Mouse (Mus musculus) adrenal gland (tissue): ENCODE results near the gene Espn.

ENCODE experiments used
- intact Hi-C: fragments of 180-260 bp; cut with DNase I; formaldehyde crosslinking; loops from one replicate; pipeline ENCODE4 v1.15.1; 2025

Gene Espn

DNA sequence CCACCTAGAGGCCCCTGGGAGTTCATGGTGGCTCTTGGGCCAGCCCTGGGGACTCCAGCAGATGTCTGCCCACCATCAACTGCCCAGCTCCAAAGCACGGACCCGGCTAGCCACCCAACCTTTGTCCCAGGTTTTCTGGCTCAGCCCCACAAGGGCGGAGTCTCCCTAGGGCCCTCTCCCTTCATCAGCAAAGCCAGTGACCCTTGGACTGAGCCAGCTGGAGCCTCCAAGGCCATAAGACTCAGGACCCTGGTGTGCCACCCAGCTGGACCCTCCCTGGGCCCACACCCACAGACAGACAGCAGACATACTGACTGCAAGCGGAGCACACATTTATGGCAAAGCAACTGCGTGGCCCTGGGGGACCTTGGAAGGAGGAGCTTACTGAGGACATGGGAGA lies 23.4 kb downstream of the Espn start:
- intact Hi-C loops, result no loop called here

DNA sequence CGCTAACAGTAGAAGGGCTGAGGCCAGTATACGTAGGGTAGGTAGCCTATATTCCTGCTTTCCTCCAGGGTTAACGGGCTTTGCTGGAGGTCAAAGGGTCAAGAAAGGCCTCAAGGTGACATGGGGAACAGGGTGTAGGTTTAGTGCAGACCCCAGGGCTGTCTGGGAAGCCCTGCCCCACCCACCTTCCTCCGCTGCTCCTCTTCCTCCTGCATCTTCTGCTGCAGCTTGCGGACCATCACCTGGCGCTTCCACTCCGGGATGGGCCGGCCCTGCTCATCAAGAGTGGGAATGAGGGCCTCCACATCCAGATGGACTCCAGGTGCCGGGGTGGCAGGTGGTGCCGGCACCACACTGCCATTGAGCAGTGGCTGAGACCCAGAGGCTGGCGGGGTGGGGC lies 24.3 kb downstream of the Espn start:
- intact Hi-C loops, result no loop called here

DNA sequence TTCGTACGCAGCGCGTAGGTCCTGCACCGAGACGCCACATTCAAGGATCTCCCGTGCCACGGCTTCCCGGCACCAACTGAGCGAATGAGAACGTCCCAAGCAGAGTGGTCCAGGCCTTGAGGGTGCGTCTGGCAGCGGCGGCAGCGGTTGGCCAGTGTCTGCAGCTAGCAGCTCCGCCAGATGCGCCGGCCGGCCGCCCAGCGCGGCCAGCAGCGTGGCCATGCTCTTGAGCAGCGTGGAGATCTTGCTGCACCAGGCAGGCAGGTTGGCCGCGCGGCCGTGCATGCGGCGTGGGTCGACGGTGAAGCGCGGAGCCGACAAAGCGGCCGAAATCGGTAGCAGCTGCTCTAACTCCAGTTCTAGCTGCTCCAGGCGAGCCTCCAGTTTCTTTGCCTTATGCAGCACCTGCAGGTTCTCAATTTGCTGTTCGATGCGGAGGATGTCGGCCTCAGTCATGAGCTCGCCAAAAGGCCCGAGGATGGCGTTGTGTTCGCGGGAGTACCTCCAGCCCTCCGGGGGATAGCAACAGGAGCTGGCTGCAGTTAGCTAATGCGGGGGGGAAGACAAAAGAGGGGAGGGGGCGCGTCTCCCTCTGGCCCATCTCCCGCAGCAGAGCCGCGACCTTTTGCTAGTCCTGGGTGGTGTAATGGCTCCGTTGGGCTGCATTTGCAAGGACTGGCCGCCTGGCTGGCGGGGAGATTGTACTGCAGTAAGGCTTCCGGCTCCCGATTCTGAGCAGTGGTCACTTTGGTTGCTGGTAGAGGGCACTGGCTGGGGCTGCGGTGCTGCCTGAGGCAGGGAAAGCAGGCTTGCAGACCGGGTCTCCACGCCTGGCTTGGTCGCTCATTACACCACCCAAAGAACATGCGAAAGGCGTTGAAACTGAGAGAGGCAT lies 25.9 kb downstream of the Espn start:
- intact Hi-C loops, result no loop called here

DNA sequence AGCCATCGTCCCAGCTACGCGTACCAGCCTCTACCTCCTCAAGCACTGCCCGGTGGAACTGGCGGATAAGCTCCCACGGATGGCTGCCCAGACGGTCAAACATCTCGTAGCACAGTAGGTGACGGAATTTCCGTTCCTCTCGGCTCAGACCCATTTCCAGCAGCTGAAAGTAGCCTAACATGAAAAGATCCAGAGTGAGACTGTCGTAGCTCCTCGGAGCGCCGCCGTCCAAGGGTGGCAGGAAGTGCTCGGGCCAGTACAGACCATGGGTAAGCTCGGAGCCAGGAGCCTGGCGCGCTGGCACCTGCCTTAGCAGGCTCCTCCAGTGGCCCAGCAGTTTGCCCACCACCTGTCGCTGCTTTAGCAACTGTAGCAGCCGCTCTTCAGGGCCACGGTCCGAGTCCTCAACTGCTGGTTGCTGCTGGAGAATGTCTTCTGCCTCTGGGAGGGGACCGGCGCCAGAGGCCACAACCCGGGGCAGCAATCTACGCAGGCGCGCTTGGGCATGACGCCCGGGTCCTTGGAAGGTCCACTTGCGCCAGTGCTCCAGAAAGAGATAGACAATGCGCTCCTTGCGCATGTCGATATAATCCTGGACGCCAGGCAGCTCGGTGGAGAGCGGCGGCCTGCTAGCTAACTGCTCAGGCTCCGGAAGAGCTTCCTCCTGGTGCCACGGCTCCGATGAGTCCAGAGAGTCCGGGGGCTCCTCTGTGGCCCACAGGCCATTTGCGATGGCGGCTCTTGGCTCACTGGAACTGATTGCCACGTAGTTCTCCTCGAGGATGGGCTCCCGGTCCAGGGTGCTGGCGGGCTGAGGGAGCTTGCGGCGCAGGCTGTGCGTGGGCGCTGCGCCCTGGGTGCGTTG lies 26.8 kb downstream of the Espn start:
- intact Hi-C loops, result no loop called here

DNA sequence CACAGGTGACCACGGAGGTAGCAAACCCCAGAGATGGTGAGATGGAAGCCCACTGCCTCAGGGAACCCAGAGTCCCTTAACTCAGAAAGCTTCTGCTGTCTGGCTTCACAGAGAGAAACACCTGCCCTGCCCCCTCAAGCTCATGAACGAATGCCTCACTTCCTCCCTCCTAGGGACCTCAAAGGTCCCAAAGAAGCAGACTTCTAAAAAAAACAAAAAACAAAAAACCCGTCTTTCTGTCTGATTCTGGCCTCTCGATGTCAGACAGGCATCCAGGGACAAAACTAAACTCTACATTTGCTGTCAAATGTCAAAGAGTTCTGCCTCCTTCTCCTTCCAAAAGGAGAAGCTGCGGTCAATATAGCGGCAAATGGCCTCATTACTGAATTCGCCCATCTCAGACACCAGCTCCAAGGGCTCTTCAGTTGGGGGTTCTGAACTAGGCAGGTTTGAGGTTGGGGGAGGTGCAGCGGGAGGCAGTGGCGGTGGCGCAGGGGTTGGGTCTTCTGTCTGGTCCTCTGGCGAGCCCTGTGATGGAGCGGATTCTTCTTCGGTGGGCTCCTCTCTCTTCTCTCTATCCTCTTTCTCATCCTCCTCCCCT lies 27.7 kb downstream of the Espn start:
- intact Hi-C loops, result no loop called here

DNA sequence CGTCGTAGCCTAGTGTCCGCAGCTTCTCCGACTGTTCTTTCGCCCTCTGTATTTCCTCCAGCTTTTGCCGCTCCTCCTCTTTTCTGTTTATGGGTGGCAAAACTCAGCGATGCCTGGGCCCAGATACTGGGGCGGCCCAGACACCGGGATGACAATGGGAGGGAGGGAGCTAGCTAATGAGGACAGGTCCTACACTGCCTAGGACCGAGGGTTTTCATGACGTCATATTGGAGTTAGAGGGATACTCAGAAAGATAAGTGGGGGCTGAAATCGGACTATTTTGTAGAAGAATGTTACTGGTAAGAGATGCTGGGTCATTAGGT lies 31.0 kb downstream of the Espn start:
- intact Hi-C loops, result no loop called here

DNA sequence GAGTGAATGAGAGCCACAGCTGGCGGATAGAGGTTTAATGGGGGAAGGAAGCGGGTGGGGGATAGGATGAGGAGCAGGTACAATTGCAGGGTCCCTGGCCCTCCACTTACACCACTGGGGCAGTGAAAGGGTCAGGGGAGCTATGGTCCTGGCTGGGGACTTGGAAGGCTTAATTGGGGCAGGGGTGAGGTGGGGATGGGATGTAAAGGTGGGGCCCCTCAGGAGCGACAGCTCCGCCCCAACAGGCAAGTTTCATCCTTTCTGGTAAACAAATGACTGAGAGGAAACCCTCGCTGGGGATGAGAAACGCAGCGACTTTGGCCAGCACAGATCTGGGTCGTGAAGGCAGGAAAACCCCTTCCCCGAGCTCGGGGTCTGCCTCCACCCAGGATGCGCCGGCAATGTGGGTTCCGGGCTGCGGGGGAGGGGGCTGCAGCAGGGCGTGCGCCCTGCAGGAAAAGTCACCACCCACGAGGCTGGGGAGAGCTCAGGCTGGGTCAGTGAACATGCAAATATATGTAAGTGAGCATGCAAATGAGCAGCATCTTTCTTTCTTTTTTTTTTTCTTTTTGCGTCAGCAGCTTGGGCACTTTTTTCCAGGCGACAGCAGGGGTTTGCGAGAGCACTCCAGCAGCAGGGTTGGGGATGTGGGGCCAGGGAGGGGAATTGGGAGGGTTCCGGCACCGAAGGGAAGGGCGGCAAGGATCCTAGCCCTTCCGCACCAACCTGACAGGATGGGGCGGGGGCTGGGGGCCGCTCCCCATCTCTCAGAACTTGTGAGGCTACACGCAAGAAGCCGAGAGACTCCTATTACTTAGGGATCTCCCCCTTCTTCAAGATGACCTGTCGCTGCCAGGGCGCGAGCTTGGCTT lies 31.6 kb downstream of the Espn start:
- intact Hi-C loops, result no loop called here

DNA sequence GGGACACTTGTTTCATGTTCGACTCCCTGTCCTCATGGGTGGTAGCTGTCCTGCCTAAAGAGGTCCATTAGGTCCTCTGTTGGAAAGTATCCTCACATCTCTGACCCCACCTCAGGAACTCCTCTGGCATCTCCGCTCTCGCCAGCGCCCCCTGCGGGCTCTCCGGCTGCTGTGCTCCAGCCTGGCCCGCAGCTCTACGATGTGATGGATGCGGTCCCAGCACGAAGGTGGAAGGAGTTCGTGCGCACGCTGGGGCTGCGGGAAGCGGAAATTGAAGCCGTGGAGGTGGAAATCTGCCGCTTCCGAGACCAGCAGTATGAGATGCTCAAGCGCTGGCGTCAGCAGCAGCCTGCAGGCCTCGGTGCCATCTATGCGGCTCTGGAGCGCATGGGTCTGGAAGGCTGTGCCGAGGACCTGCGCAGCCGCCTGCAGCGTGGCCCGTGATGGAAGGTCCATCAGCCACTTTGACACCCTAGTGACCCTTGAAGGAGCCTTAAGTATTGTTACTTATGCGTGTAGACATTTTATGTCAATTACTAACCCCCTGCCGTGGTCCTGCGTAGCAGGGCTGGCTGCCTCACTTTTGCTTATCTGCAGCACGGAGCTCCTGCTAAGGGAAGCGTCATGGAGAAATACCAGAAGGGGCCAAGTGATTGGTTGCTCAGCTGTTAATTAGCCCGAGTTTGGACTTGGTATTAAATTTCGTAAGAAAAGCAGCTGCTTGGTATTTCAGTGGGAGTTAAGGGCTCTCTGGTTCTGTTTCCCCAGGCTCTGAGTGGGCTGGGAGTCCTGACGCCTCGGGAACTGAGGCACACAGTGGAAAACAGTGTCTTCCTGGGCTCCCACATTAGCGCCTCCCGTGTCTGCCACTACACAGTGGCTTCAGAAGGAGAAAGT lies 32.5 kb downstream of the Espn start:
- intact Hi-C loops, result no loop called here

DNA sequence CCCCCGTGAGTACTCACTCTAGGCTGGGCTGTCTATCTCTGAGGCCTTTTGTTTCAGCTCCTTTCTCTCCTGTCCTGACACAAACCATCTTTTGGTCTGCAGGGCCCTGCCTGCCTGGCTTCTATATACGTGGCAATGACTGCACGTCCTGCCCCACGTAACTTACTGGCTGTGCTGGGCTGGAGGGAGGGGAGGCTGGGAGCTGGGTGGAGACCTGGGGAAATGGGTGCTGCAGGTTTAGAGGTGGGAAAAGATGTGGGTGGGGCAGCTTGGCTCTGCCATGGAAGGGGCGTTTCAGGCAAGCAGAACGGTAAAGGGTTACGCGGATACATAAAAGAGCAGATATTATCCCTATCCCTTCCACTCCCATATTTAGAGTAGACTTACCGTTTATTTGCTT lies 34.6 kb downstream of the Espn start:
- intact Hi-C loops, result no loop called here

DNA sequence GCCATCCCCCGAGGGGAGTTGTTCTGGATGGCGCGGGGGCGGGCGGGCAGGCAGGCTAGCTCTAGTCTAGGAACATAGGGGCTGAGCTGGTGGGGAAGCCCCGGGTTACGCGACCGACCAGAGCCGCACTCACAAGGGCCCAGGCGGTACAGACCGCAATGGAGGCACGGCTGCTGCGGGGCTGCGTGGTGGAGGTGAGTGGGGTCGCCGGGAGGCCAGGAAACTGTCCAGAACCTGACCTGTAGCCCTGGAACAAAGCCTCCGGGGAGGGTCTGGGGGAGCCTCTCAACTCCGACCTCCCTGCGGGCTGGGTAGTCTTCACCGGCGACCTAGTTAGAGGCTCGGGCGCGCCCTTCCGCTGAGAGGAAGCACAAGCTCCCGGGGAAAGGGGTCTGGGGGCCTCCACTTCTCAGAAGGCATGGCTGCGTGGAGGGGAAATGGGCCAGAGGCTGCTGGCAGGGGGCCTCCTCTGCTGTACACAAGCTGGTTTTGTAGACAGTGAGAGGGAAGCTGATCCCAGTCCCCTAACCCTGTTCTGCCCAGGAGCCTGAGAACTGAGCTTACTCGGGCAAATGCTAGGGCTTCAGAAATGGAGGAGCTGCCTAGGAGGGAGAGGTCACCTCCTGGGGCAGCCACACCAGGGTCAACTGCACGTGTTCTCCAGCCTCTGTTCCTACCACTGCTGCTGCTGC lies 36.1 kb downstream of the Espn start, which contains the start of gene Tnfrsf25:
Gene Tnfrsf25, plus strand, starts transcription at position 14 of the 692 bp plus-strand sequence.
- intact Hi-C loops, result no loop called here

DNA sequence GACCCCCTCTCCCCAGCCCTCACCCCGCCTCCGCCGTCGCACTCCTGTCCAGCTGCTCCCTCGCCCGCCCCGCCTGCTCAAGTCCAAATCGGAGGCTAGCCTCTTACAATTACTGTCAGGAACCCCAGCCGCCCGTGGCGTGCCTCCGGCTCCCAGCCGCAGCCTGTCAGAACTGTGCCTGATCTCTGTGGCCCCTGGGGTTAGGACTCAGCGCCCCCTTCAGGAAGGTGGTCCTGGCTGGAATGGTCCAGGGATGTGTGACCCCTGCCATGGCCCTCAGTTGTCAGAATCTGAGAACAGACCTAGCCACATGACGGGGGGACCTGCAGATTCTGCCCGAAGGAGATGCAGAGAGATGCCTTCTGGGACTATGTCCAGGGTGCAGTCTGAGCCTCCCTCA lies 38.1 kb downstream of the Espn start:
- intact Hi-C loops, result no loop called here

DNA sequence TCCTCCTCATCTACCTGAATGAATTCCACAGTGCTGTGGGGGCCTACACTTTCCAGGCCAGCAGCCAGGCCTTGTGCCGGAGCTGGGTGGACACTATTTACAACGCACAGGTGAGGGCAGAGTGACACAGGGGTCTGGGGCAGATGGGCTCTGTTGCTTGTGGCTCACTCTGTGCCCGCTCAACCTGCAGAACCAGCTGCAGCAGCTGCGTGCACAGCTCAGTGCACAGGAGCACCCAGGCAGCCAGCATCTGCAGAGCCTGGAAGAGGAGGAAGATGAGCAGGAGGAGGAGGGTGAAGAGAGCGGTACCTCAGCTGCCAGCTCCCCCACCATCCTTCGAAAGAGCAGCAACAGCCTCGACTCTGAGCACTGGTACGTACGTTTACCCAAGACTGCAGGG lies 39.8 kb downstream of the Espn start:
- intact Hi-C loops, result no loop called here

DNA sequence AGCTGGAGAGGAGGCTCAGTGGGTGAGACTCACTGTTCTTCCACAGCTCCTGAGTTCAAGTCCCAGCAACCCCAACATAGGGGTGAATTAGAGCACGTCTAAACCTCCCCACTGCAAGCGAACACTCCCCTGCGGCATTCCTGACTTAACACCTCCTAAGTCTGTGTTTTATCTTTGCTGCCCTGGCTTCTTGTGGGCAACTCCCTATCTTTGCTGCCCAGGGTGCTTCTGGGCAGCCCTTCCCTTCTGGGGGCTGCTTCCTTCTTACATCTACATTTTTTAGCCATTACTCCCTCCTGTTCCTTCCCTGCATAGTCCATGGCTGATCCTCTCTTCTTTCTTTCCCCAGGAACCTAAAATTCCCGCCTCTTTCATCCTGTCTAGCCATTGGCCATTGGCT lies 41.5 kb downstream of the Espn start:
- intact Hi-C loops, result no loop called here

DNA sequence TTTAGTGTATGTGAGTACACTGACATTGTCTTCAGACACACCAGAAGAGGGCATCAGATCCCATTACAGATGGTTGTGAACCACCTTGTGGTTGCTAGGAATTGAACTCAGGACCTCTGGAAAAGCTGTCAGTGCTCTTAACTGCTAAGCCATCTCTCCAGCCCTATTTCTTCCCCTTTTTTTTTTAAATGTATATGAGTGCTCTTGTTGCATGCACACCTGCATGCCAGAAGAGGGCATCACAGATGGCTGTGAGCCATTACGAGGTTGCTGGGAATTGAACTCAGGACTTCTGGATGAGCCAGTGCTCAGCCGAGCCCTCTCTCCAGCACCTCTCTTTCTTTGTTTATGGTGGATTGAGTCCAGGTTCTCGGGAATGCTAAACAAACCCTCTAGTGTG lies 42.7 kb downstream of the Espn start:
- intact Hi-C loops, result no loop called here

DNA sequence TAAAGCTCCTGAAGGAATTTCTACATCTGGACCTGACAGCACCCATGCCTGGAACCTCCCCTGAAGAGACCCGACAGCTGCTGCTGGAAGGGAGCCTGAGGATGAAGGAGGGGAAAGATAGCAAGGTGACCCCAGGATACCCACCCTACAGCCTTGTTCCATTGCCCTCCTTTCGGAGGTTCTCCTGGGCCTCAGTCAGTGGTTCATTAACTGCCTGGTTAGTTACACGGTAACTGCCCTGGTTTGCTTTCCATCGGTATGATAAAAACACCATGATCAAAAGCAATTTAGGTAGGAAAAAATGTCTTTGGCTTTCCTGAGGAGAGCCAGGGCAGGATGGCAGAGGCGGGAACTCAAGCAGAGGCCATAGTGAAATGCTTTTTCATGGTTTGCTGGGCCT lies 43.5 kb downstream of the Espn start:
- intact Hi-C loops, result no loop called here

DNA sequence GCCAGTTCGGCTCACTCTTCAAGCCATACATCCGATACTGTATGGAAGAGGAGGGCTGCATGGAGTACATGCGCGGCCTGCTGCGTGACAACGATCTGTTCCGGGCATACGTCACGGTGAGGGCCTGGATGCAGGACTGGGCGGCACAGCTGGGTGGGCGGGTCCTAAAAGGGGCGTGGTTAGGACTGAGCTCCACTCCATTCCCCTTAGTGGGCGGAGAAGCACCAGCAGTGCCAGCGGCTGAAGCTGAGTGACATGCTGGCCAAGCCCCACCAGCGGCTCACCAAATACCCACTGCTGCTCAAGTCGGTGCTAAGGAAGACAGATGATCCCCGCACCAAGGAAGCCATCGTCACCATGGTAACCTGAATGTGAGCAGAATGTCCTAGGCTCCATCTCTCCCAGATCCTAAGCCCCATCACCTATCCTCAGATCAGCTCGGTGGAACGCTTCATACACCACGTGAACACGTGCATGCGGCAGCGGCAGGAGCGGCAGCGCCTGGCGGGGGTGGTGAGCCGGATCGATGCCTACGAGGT lies 44.1 kb downstream of the Espn start:
- intact Hi-C loops, result no loop called here

DNA sequence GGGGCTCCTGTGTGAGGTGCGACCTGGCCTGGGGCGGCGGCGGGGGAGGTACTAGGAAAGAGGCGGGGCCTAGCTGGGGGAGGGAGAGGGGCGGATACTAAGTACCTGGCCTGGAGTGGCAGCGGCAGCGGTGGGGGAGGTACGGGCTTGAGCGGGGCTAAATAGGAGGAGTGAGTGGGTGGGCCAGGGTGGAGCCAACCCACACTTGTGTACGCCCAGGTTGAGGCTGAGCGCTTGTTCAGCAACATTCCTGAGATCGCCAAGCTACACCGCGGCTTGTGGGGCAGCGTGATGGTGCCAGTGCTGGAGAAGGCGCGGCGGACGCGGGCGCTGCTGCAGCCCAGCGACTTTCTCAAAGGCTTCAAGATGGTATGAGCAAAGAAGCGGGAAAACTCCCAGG lies 44.7 kb downstream of the Espn start:
- intact Hi-C loops, result no loop called here

DNA sequence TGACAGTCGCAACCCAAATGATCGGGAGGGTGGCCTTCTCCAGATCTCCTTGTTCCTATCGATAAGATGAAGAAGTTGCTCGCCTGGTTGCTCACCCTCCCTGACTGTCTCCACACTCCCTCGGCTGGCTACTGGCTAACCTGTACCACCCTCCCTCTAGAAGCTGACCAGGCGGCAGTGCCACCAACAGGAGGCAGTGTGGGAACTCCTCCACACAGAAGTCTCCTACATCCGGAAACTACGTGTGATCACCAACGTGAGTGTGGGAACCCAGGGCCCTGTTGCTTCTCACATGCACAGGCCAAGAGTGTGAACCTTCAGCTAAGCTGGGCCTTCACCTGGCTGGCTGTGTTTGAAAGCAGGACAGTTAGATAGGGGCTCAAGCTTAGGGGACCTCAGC lies 45.4 kb downstream of the Espn start:
- intact Hi-C loops, result no loop called here

DNA sequence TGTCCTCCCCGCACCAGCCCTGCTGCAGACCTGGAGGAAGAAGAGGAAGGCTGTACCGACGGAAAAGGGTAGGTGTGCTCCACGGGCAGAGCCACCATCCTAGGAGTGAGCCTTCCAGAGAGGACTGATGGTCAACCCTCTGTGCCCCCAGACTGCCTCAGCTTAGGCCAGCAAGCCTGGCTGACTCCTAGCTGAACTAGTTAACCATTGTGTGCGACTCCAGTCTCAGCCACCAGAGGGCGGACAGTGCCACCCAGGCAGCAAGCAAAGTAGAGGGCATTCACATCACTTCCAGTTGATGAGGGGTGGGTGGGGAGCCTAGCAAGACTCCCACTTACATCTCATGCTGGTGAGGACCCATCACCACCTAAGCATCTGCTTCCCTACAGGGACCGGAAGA lies 49.1 kb downstream of the Espn start:
- intact Hi-C loops, result loop anchor here (5.0 kb wide), 1 partner anchor 34 kb away; no protein-coding TSS in a partner anchor
